ENCODE assay signal across 8 mouse cellular contexts in the genomic region with DNA sequence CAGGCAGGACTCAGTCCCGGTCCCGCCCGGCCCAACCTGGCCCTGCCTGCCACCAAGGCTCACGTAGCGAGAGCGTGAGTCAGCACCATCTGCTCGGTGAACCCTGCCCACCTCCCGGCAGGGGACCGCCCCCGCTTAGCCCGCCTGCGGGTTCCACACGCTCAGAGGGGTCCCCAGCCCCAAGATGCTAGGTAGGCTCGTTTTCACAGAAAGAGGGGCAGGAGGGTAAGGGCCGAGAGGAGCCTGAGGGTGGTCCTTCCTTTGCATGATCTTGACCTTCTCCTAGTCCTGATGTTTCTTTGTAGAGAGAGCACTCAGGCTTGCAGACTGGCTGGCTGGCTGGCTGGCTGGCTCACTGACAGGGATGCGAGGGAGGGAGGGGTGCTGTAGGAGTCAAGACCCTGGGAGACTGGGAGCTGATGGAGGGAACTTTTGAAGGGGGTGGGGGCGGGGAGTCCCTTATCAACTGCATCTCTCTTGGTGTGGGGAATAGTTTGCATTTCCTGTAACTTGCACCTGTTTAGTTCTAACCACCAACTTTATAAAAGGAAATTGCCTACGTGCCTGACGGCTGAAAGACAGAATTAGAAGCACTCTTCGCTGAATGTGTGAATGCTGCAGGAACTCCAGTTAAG.
DNase-seq lines count a peak whose midpoint lies in the region; ATAC-seq and TF ChIP-seq lines count a peak whose summit lies in the region.

No protein-coding gene starts in this region.

- peaks cover 5% of the 10 kb centered on the region; the same call in 1 of the 2 replicates for H3K4me1 ChIP-seq in bone marrow macrophage, adult 2 months (ENCODE audit: control insufficient read depth, insufficient read depth, low read length)
- peaks cover 20% of the 10 kb centered on the region in 2 experiments for H3K4me1 ChIP-seq in heart, embryonic 14.5 days (ENCODE audit: control insufficient read depth in 2 of 2, insufficient read depth in 2 of 2, low read length in 2 of 2)
- peaks cover 14% of the 10 kb centered on the region for H3K4me1 ChIP-seq in kidney, postnatal 0 days (replicated peaks; ENCODE audit: insufficient read depth, low read length)
- H3K4me1 ChIP-seq in liver, postnatal 0 days (ENCODE audit: insufficient read depth): peaks cover 35% of the 10 kb centered on the region
- peaks cover 22% of the 10 kb centered on the region for H3K4me1 ChIP-seq in neural tube, embryonic 12.5 days

- no peaks in the 10 kb centered on the region for H3K9me3 ChIP-seq in heart, embryonic 14.5 days (ENCODE audit: control insufficient read depth, low read length)
- H3K9me3 ChIP-seq in kidney, postnatal 0 days (replicated peaks; ENCODE audit: low read length): no peaks in the 10 kb centered on the region
- H3K9me3 ChIP-seq in liver, postnatal 0 days (ENCODE audit: low read length): no peaks in the 10 kb centered on the region
- no peaks in the 10 kb centered on the region for H3K9me3 ChIP-seq in neural tube, embryonic 12.5 days

- no peaks in the 10 kb centered on the region for H3K36me3 ChIP-seq in heart, embryonic 14.5 days (ENCODE audit: control insufficient read depth, insufficient read depth, low read length)
- H3K36me3 ChIP-seq in kidney, postnatal 0 days (ENCODE audit: insufficient read depth, low read length): no peaks in the 10 kb centered on the region
- H3K36me3 ChIP-seq in liver, postnatal 0 days (replicated peaks; ENCODE audit: insufficient read depth, low read length): no peaks in the 10 kb centered on the region
- H3K36me3 ChIP-seq in neural tube, embryonic 12.5 days: no peaks in the 10 kb centered on the region

- no peak for TF ChIP-seq POLR2A in bone marrow macrophage, adult 2 months (IDR thresholded peaks at IDR 0.05; ENCODE audit: borderline replicate concordance, low read depth, low read length)

- peak overlapping the region; percentile 72 for H3K4me2 ChIP-seq in heart, embryonic 14.5 days (ENCODE audit: low read length)
- peak overlapping the region; percentile 65 for H3K4me2 ChIP-seq in kidney, postnatal 0 days (ENCODE audit: low read length)
- H3K4me2 ChIP-seq in liver, postnatal 0 days (ENCODE audit: low read depth, low read length): peak overlapping the region; percentile 76
- peak overlapping the region; percentile 83 for H3K4me2 ChIP-seq in neural tube, embryonic 12.5 days (replicated peaks)

- H3K27me3 ChIP-seq in heart, embryonic 14.5 days (ENCODE audit: control insufficient read depth, insufficient read depth, low read length): no peaks in the 10 kb centered on the region
- no peaks in the 10 kb centered on the region for H3K27me3 ChIP-seq in kidney, postnatal 0 days (ENCODE audit: insufficient read depth, low read length)
- H3K27me3 ChIP-seq in liver, postnatal 0 days (ENCODE audit: insufficient read depth, low read length): no peaks in the 10 kb centered on the region
- H3K27me3 ChIP-seq in neural tube, embryonic 12.5 days (replicated peaks): 0 out of 2 replicates have a peak, but pooled peaks cover 3% of the 10 kb centered on the region

- peak overlapping the region; percentile 22 for H3K4me3 ChIP-seq in bone marrow macrophage, adult 2 months (ENCODE audit: insufficient read depth, low read length)
- H3K4me3 ChIP-seq in heart, embryonic 14.5 days (ENCODE audit: control insufficient read depth in 1 of 2, insufficient read depth in 1 of 2, low read depth in 1 of 2, low read length in 2 of 2): peak overlapping the region; percentile 43 to 52
- H3K4me3 ChIP-seq in kidney, postnatal 0 days (replicated peaks; ENCODE audit: low read depth, low read length): peak overlapping the region; percentile 29
- peak overlapping the region; percentile 35 for H3K4me3 ChIP-seq in liver, postnatal 0 days (ENCODE audit: low read depth, low read length)
- peak overlapping the region; percentile 33 for H3K4me3 ChIP-seq in neural tube, embryonic 12.5 days

- no peak overlapping the region for H3K27ac ChIP-seq in bone marrow macrophage, adult 2 months (ENCODE audit: insufficient read depth, low read depth, low read length)
- peak overlapping the region; percentile 82 for H3K27ac ChIP-seq in heart, embryonic 14.5 days (replicated peaks in 1 of 2; ENCODE audit: control insufficient read depth in 1 of 2, insufficient read depth in 1 of 2, low read depth in 2 of 2, low read length in 2 of 2)
- H3K27ac ChIP-seq in kidney, postnatal 0 days: peak overlapping the region; percentile 55
- H3K27ac ChIP-seq in liver, postnatal 0 days (ENCODE audit: low read depth): peak overlapping the region; percentile 52
- H3K27ac ChIP-seq in neural tube, embryonic 12.5 days: no peak overlapping the region

- TF ChIP-seq EP300 in liver, postnatal 0 days (IDR thresholded peaks at IDR 0.05; ENCODE audit: low read depth): no peak

- peak; percentile 75 for DNase-seq in CD4-positive, CD25-positive, alpha-beta regulatory T cell, adult 2 months (ENCODE audit: low read depth, low spot score)
- peak; percentile 13 for DNase-seq in fibroblast of lung, adult 2 months (ENCODE audit: low read depth)
- peak; percentile 57 for DNase-seq in kidney, postnatal 0 days (ENCODE audit: low spot score)
- DNase-seq in liver, postnatal 0 days: peak; percentile 80
- DNase-seq in testis, postnatal 14 days (ENCODE audit: low spot score): peak; percentile 18

- H3K9ac ChIP-seq in heart, embryonic 14.5 days (ENCODE audit: low read length): peak overlapping the region; percentile 75
- H3K9ac ChIP-seq in kidney, postnatal 0 days (ENCODE audit: low read depth, low read length): peak overlapping the region; percentile 45; the same call in 1 of the 2 replicates
- H3K9ac ChIP-seq in liver, postnatal 0 days (replicated peaks): peak overlapping the region; percentile 39
- H3K9ac ChIP-seq in neural tube, embryonic 12.5 days: peak overlapping the region; percentile 56

- TF ChIP-seq CTCF in bone marrow macrophage, adult 2 months (IDR thresholded peaks at IDR 0.05; ENCODE audit: low read depth, low read length): no peak
- no peak for TF ChIP-seq CTCF in kidney, postnatal 0 days (IDR thresholded peaks at IDR 0.05; ENCODE audit: low read depth)
- no peak for TF ChIP-seq CTCF in liver, postnatal 0 days (IDR thresholded peaks at IDR 0.05; ENCODE audit: low read depth)

- WGBS in heart, embryonic 14.5 days: under 1% methylated on average over 20 of the region's 20 CpGs
- 1% methylated on average over 20 of the region's 20 CpGs for WGBS in kidney, postnatal 0 days
- WGBS in liver, postnatal 0 days (ENCODE audit: insufficient replicate concordance): under 1% methylated on average over 20 of the region's 20 CpGs
- WGBS in neural tube, embryonic 12.5 days: 1% methylated on average over 20 of the region's 20 CpGs

- peak; percentile 85 for ATAC-seq in heart, embryonic 14.5 days (ENCODE audit: insufficient number of reproducible peaks, insufficient read depth, low FRiP score, low read depth)
- ATAC-seq in kidney, postnatal 0 days (replicated peaks; ENCODE audit: low FRiP score, low read depth): peak; percentile 94
- peak; percentile 89 for ATAC-seq in liver, postnatal 0 days
- peak; percentile 79 for ATAC-seq in neural tube, embryonic 12.5 days (ENCODE audit: low FRiP score, low read depth)

Comparison
In these comparisons a context has a peak if more than half of its experiments do, and no peak if none do; other contexts are left out.
1. DNase-seq: peak in every context shown above with its lines; median percentile 80 in liver, postnatal 0 days; 75 in CD4-positive, CD25-positive, alpha-beta regulatory T cell, adult 2 months; 57 in kidney, postnatal 0 days; 18 in testis, postnatal 14 days; 13 in fibroblast of lung, adult 2 months.
2. H3K27ac ChIP-seq: peak in heart, embryonic 14.5 days (2 of 2), kidney, postnatal 0 days (single experiment) and liver, postnatal 0 days (single experiment); none in bone marrow macrophage, adult 2 months (single experiment) and neural tube, embryonic 12.5 days (single experiment).
3. Peak in every context shown above with its lines, with median percentiles within 50 percentile points of each other: H3K4me3 ChIP-seq, ATAC-seq, H3K4me2 ChIP-seq and H3K9ac ChIP-seq.